Mouse (Mus musculus) myocyte (in vitro differentiated cells): ENCODE results near the gene Stac2. TPM values are rescaled to one million over a fixed set of nuclear protein-coding genes. Genes with fewer than 3 reads are reported as not detected.

Experiments
- H3K27me3 ChIP-seq: one replicate; pipeline ENCODE4 v1.6.1; 2011; ENCODE audit not compliant: control insufficient read depth, insufficient read depth, insufficient read length
- H3K36me3 ChIP-seq: one replicate; pipeline ENCODE4 v1.6.1; 2011; ENCODE audit not compliant: control insufficient read depth, insufficient read depth
- H3K4me2 ChIP-seq: one replicate; pipeline ENCODE4 v1.6.1; 2011; ENCODE audit warnings: low read depth, control low read depth
- H3K4me3 ChIP-seq: one replicate; pipeline ENCODE4 v1.5.1; 2011; ENCODE audit warnings: mild to moderate bottlenecking, control low read depth, moderate library complexity
- H3K79me2 ChIP-seq: one replicate; pipeline ENCODE4 v1.6.1; 2011; ENCODE audit not compliant: control insufficient read depth, insufficient read depth
- H3ac ChIP-seq: one replicate; pipeline ENCODE4 v1.6.1; 2011; ENCODE audit not compliant: control insufficient read depth, insufficient read length
- CEBPB ChIP-seq: IDR thresholded peaks from 2 replicates; pipeline ENCODE4 v1.6.1; 2011; ENCODE audit warnings: mild to moderate bottlenecking, moderate library complexity; ENCODE audit not compliant: poor library complexity, insufficient read depth, severe bottlenecking
- E2F4 ChIP-seq: IDR thresholded peaks from one replicate; pipeline ENCODE4 v1.6.1; 2011; ENCODE audit warnings: mild to moderate bottlenecking, control low read depth, moderate library complexity; ENCODE audit not compliant: insufficient read depth
- MAX ChIP-seq: IDR thresholded peaks from one replicate; pipeline ENCODE4 v1.6.1; 2011; ENCODE audit warnings: low read depth, mild to moderate bottlenecking, control low read depth
- MYOD1 ChIP-seq, 3 experiments: IDR thresholded peaks; one replicate each; pipeline ENCODE4 v1.6.1; 2011; ENCODE audit warnings: control low read depth in 2 of 3, low read depth in 2 of 3, mild to moderate bottlenecking in 2 of 3, moderate library complexity in 1 of 3; ENCODE audit not compliant: insufficient read length in 2 of 3, control insufficient read depth in 1 of 3
- MYOG ChIP-seq, 3 experiments: IDR thresholded peaks; one replicate each; pipeline ENCODE4 v1.6.1; 2011; ENCODE audit warnings: control low read depth in 2 of 3, low read depth in 2 of 3, mild to moderate bottlenecking in 2 of 3; ENCODE audit not compliant: insufficient read length in 2 of 3, control insufficient read depth in 1 of 3, insufficient read depth in 1 of 3
- POLR2A ChIP-seq: IDR thresholded peaks from one replicate; pipeline ENCODE4 v1.6.1; 2011; ENCODE audit warnings: low read depth, mild to moderate bottlenecking, control low read depth, moderate library complexity; ENCODE audit not compliant: insufficient read length
- POLR2AphosphoS2 ChIP-seq: IDR thresholded peaks from one replicate; pipeline ENCODE4 v1.6.1; 2011; ENCODE audit warnings: low read depth, control low read depth; ENCODE audit not compliant: insufficient read length
- REST ChIP-seq: IDR thresholded peaks from one replicate; pipeline ENCODE4 v1.6.1; 2011; ENCODE audit warnings: mild to moderate bottlenecking, control low read depth, moderate library complexity; ENCODE audit not compliant: insufficient read depth, insufficient read length
- SRF ChIP-seq: IDR thresholded peaks from one replicate; pipeline ENCODE4 v1.6.1; 2011; ENCODE audit warnings: low read depth; ENCODE audit not compliant: control insufficient read depth, insufficient read length
- TCF12 ChIP-seq: IDR thresholded peaks from one replicate; pipeline ENCODE4 v1.6.1; 2011; ENCODE audit warnings: mild to moderate bottlenecking, control low read depth; ENCODE audit not compliant: poor library complexity, insufficient read depth, severe bottlenecking
- TCF3 ChIP-seq: IDR thresholded peaks from one replicate; pipeline ENCODE4 v1.6.1; 2011; ENCODE audit warnings: low read depth, control low read depth; ENCODE audit not compliant: insufficient read length
- USF1 ChIP-seq: IDR thresholded peaks from one replicate; pipeline ENCODE4 v1.6.1; 2011; ENCODE audit warnings: low read depth, mild to moderate bottlenecking, control low read depth, moderate library complexity
- polyA plus RNA-seq: library from polyadenylated mRNA; unstranded; fragments of >200 nt; fragmentation: generic; extraction: Trizol; gene quantifications from one replicate; pipeline ENCODE4 v1.2.1, GENCODE M21; 2012; ENCODE audit warnings: missing spikeins

The Stac2 gene
- polyA plus RNA-seq, 1 experiment = 41.7 TPM

GRCm38 (mm10) chr11:98045596-98045995 is 7.7 kb downstream of the Stac2 start:
- no peak for TF ChIP-seq POLR2AphosphoS2
- no peak for TF ChIP-seq TCF12
- TF ChIP-seq E2F4 = no peak
- no peak for TF ChIP-seq REST
- TF ChIP-seq POLR2A = no peak
- TF ChIP-seq MYOD1 (IDR thresholded peaks at IDR 0.05; ENCODE audit: control insufficient read depth in 1 of 3, insufficient read length in 2 of 3, low read depth in 2 of 3) = no peak
- TF ChIP-seq CEBPB = no peak
- no peak for TF ChIP-seq MAX
- TF ChIP-seq USF1 = no peak
- no peak for TF ChIP-seq TCF3
- no peak overlapping the region for H3K4me2 ChIP-seq
- peaks cover 47% of the 10 kb centered on the region for H3K79me2 ChIP-seq

DNA sequence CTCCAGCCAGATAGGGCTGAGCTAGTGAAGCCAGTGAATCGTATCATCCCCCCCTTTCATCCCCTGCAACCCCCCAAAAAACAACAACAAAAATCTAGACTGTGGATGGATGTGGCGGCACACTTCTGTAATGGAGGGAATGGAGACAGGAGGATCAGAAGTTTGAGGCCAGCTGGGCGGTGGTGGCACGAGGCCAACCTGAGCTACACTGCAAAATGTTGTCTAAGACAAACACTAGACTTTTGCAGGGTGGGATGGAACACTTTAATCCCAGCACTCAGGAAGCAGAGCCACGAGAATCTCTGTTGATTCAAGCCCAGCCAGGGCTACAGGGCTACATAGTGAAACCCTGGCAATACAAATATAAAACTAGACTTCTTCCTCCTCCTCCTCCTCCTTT is 9.2 kb downstream of the Stac2 start:
- H3ac ChIP-seq = no peak overlapping the region
- no peaks in the 10 kb centered on the region for H3K27me3 ChIP-seq
- no peak overlapping the region for H3K4me2 ChIP-seq
- peaks cover 32% of the 10 kb centered on the region for H3K79me2 ChIP-seq
- H3K4me3 ChIP-seq = no peak overlapping the region
- H3K36me3 ChIP-seq = peaks cover 5% of the 10 kb centered on the region
- no peak for TF ChIP-seq TCF12
- no peak for TF ChIP-seq USF1

More at GRCm38 (mm10) chr11:98045596-98045995, 7.7 kb downstream of the Stac2 start:
- no peak overlapping the region for H3ac ChIP-seq
- no peaks in the 10 kb centered on the region for H3K27me3 ChIP-seq
- no peak overlapping the region for H3K4me3 ChIP-seq
- H3K36me3 ChIP-seq = no peaks in the 10 kb centered on the region

- TF ChIP-seq POLR2A (no peak), TCF12 (no peak), E2F4 (no peak)
- Histone ChIP-seq H3K4me3 (no peak overlapping the region), H3K27me3 (no peaks in the 10 kb centered on the region), H3K36me3 (peaks cover 5% of the 10 kb centered on the region), H3K4me2 (no peak overlapping the region), H3ac (no peak overlapping the region), H3K79me2 (peaks cover 22% of the 10 kb centered on the region)
Measured at GRCm38 (mm10) chr11:98042741-98043140, 10.5 kb downstream of the Stac2 start.

GRCm38 (mm10) chr11:98040975-98041374 is 12.3 kb downstream of the Stac2 start:
- Histone ChIP-seq H3K27me3 (no peaks in the 10 kb centered on the region), H3K4me2 (no peak overlapping the region), H3K4me3 (no peak overlapping the region), H3K79me2 (peaks cover 16% of the 10 kb centered on the region), H3ac (no peak overlapping the region), H3K36me3 (peaks cover 5% of the 10 kb centered on the region)
- TF ChIP-seq E2F4 (no peak), REST (no peak), MAX (no peak), SRF (no peak), POLR2AphosphoS2 (no peak), USF1 (no peak), POLR2A (no peak), MYOG (IDR thresholded peaks at IDR 0.05; ENCODE audit: control insufficient read depth in 1 of 3, insufficient read depth in 1 of 3, insufficient read length in 2 of 3, low read depth in 2 of 3) (no peak), TCF12 (no peak), MYOD1 (IDR thresholded peaks at IDR 0.05; ENCODE audit: control insufficient read depth in 1 of 3, insufficient read length in 2 of 3, low read depth in 2 of 3) (no peak), TCF3 (no peak), CEBPB (no peak)

DNA sequence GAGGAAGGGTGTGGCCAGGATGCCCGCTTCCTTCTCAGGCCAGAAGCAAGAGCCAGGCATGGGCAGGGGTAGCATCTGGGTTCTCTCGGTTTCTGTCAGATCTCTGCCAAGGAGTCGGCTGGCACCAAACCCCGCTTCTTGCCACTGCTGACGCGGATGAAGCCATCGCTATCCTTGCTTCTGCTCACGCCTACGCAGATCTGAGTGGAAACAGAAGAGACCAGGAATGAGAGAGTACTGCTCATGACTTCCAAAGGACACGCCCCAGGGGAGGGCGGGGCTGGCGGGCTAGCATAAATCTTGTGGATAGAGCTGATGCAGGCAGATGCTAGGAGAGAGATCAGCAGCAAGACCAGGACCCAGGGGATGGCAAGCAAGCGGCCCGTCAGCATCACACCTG is 15.4 kb downstream of the Stac2 start:
- no peak overlapping the region for H3ac ChIP-seq
- H3K27me3 ChIP-seq = no peaks in the 10 kb centered on the region
- peak overlapping the region; percentile 53 for H3K4me2 ChIP-seq
- peaks cover 5% of the 10 kb centered on the region for H3K36me3 ChIP-seq
- no peak for TF ChIP-seq MYOD1 (IDR thresholded peaks at IDR 0.05; ENCODE audit: control insufficient read depth in 1 of 3, insufficient read length in 2 of 3, low read depth in 2 of 3)
- TF ChIP-seq USF1 = no peak
- TF ChIP-seq POLR2A = no peak
- TF ChIP-seq REST = no peak
- no peak for TF ChIP-seq E2F4
- TF ChIP-seq CEBPB = no peak
- no peak for TF ChIP-seq TCF3
- TF ChIP-seq SRF = no peak
- TF ChIP-seq POLR2AphosphoS2 = no peak
- no peak for TF ChIP-seq TCF12
- TF ChIP-seq MAX = no peak
- TF ChIP-seq MYOG (IDR thresholded peaks at IDR 0.05; ENCODE audit: control insufficient read depth in 1 of 3, insufficient read depth in 1 of 3, insufficient read length in 2 of 3, low read depth in 2 of 3) = no peak
- no peak overlapping the region for H3K4me3 ChIP-seq
- no peaks in the 10 kb centered on the region for H3K79me2 ChIP-seq
